Mouse (Mus musculus): ENCODE results near the gene Dennd4a.
"Not testable (repeated sequence)": the region's sequence is repeated elsewhere in the genome, so short reads cannot be mapped to it uniquely, and the experiment has no call there.

The Dennd4a gene

DNA sequence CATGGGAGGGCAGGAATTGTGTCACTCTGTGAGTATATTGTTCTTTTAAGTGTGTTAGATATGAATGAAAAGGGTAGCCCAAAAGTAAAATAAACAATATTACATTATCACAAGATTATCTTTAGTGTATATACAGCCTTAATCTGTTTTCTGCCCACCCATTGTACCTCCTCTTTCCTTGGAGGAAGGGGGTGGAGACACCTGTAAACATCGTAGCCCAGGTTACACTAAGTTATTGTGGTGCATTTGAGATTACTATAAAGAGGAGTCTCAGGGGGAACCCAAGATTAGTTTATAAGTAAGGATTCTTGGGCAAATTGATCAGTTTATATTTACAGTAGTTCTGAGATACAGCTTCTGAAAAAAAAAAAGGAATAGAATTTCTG lies 1.3 kb downstream of the Dennd4a start:
- no peak for DNase-seq

GRCm38 (mm10) chr9:64814273-64814672 lies 3.1 kb downstream of the Dennd4a start:
- DNase-seq = no peak

DNA sequence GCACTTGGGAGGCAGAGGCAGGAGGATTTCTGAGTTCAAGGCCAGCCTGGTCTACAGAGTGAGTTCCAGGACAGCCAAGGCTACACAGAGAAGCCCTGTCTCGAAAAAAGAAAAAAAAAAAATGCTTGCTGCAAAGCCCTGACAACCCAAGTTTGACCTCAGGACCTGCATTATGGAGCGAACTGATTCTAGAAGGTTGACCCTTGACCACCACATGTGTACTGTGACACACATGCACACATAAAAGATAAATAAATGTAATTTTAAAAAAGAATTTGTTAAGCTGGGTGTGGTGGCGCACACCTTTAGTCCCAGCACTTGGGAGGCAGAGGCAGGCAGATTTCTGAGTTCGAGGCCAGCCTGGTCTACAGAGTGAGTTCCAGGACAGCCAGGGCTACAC lies 8.5 kb downstream of the Dennd4a start:
- not testable (repeated sequence) for DNase-seq

GRCm38 (mm10) chr9:64820086-64820795 lies 9.1 kb downstream of the Dennd4a start:
- DNase-seq = no peak

DNA sequence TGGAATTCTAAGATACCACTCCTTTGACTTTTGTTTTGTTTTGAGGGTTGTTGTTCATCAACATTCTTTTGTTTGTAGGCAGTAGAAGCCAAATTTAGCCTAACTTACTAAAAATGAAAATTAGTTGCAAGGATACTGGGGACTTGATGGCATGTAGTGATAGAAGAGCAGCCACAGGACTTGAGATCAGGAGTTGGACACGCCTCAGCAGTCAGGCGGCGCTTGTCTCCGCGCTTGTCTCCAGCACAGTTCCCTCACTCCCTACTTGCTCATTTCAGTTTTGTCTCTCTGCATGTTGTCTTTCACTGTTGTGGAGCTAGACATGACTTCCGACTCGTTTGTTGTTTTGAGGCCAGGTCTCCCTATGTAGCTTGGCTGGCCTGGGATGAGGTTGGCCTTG lies 11.1 kb downstream of the Dennd4a start:
- DNase-seq = no peak

DNA sequence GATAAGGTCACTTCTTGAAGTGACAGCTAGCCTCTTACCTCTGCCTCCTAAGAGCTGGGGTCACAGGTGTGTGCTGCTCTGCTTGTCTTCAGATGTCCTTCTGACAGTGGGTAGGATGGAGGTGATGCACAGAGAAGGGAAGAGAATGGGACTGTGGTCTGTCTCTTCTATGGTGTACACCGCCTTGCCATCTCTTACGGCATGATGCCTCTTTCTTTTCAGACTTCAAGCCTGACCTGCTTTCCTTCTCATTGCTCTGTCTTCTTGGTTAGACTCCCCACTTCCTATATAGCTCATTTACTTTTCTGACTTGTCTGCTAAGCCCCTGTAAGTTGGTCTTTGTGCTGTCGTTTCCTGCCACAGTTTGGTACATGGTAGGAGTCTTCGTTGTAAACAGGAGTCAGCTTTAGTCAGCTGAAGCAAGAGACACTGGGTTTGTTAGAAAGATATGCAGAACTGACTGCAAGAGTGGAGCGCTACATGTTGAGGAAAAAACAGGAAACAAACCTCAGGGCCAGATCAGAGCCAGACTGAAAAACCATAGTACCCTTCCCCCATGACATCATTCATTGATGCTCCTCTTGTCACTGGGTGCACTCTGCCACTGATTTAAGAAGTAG lies 13.4 kb downstream of the Dennd4a start:
- DNase-seq = no peak

GRCm38 (mm10) chr9:64830092-64830618 lies 19.0 kb downstream of the Dennd4a start:
- no peak for DNase-seq

- no peak for DNase-seq
These were observed 19.5 kb downstream of the Dennd4a start for GRCm38 (mm10) chr9:64830641-64831040.

- no peak for DNase-seq
These were observed 20.6 kb downstream of the Dennd4a start for GRCm38 (mm10) chr9:64831760-64832159.

DNA sequence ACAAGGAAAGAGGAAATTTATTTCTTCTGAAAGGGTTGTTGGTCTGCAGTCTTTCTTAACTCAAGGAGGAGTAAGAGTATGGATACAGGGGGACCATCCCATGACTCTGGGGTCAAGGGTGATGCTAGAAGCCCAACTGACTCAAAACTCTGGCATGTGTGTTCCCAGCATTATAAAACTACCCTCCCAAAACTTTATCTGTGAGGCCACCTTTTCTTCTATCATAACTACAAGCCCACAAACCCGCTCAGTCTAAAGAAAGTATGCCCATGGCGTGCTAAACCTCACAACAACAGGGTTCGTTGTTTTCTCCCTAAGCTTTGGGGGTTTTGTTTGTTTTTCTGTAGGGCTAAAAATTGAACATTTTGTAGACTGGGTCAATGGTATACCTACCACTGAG lies 23.3 kb downstream of the Dennd4a start:
- no peak for DNase-seq

DNA sequence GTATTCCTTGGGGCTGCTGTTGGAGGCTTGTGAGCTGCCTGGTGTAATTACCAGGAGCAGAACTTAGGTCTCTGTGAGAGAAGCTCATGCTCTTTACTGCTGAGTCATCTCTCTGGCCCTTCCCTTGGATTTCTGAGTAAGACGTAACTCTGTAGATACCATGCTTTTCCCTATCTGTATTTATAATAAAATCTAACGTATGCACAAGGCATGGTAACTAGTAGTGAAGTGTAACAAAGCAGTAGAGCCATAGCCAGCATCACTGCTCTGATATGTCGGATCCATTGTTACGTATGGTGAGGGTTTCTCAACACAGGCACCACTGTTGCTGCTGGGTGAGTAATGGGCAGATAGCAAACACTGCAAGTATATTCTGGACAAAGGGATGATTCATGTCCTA lies 34.2 kb downstream of the Dennd4a start:
- no peak for DNase-seq

- no peak for DNase-seq
These were observed 38.4 kb downstream of the Dennd4a start for GRCm38 (mm10) chr9:64849548-64849947.

DNA sequence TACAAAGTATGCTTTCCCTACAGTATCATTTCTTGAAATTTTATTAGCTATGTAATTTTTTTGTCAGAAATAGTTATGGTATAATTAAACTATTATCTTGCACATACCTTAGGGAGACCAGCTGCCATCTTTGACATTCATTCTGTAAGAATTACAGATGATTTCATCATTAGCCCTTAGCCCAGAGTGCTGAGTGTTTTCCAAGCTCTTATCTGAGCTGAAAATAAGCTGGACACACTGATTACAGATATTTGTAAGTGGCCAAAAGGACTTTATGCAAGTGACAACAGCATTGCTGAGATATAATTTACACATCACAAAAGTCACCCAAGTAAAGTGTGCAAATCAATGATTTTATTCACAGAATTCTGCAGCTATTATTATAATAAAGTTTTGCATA lies 48.9 kb downstream of the Dennd4a start:
- DNase-seq = no peak

DNA sequence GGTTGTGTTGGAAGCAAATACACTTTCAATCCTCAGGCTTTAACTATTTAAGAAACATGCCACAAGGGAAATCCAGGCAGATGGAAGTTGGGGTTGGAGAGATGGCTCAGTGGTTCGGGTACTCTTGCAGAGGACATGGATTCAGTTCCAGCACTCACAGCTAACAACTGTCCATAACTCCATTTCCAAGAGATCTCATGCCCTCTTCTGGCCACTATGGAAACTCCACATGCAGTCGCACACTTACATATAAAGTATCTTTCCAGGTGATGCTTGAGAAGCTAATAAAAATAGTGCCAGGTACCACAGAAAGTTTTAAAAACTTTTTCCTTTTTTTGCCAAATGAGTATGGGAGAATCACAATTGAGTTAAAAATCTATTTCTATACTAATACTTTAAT lies 51.5 kb downstream of the Dennd4a start:
- no peak for DNase-seq

GRCm38 (mm10) chr9:64886008-64886407 lies 74.9 kb downstream of the Dennd4a start:
- no peak for DNase-seq

DNA sequence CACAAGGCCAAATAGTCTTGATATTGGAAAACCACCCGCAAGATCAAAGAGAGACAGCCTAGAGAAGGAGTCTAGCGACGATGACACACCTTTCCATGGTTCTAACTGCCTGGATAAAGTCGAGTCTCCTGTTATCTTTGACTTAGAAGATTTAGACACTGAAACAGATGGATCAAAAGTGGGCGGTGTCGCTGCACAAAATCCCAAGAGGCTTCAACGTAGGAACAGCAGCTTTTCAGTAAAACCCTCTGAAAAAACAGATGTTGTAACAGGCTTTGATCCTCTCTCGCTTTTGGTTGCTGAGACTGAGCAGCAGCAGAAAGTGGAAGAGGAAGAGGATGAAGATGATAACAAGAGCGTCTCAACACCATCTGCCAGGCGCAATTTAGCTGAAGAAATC lies 85.5 kb downstream of the Dennd4a start:
- no peak for DNase-seq

DNA sequence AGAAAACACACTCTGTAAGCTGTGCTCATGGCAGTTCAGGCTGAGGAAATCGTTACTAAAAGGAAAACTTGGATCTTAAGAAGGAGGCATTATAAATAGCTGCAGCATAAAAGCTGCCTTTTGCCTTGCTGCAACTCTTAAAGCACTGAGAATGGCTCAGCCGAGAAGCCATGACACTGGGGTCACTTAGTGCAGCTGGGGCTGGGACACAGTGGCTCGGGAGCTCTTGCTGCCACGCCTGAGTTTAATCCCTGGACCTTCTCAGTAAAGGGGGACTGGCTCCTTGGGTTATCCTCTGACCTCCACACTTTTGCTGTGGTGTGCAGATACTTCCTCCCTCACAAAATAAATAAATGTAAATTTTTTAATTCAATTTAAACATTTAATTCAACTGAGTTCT lies 91.7 kb downstream of the Dennd4a start:
- no peak for DNase-seq

- peak; percentile 64 for DNase-seq
These were observed 92.2 kb downstream of the Dennd4a start for GRCm38 (mm10) chr9:64903386-64903785.

GRCm38 (mm10) chr9:64904917-64905640 lies 93.9 kb downstream of the Dennd4a start:
- no peak for DNase-seq

GRCm38 (mm10) chr9:64907441-64907840 lies 96.3 kb downstream of the Dennd4a start:
- DNase-seq = no peak

- DNase-seq = no peak
These were observed 102.3 kb downstream of the Dennd4a start for GRCm38 (mm10) chr9:64913406-64913805.

DNA sequence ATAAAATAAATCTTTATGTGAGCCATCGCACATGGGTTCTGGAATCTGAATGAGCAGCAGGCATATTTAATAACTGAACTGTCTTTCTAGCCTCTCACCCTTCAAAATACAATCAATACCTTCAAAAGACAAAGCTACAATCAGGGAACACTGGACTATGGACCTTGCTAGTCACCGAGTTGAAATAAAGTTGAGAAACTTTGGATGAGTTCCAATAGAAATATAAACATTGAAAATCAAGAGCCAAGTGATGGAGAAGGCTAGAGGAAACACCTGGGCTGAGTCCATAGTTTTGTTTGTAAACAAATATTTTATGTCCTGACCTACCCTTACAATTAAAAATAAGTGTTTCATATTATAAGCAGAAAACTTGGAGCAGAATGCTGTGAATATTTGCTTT lies 102.8 kb downstream of the Dennd4a start:
- no peak for DNase-seq

DNA sequence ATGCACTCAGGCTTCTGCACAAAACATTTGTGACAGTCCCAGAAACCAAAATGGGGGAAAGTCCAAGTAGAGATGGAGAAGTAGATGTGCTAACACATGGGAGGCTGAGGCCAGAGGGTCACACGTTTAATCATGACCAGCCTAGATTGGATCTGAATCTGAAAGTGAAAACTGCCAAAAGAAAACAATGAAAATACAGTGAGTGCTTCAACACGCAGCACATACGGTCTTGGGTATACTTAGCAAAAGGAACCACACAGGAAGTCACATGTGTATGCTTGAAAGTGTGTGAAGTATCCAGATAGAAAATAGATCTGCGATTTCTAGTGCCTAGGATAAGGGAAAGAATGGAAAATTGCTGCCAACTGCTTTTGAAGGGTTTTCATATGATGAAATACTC lies 103.5 kb downstream of the Dennd4a start:
- no peak for DNase-seq

- no peak for DNase-seq
These were observed 107.4 kb downstream of the Dennd4a start for GRCm38 (mm10) chr9:64918560-64918959.

All from cerebellum, adult 11 months (tissue).